Mouse (Mus musculus): ENCODE measurements at regions not wholly inside any gene's neighbourhood (a gene's known extent, or its start where the extent isn't known, plus 50 kb on each side); places are given as distances from the start of the nearest gene placed in this dataset.

GRCm38 (mm10) chr6:100045109-100045508 is 242.2 kb downstream of the Rybp start:
- H3K4me1 ChIP-seq (replicated peaks; ENCODE audit: control insufficient read depth, insufficient read depth, low read length), result peaks cover 20% of the 10 kb centered on the region
- H3K27ac ChIP-seq (ENCODE audit: low read length), result no peak overlapping the region
- H3K9ac ChIP-seq (ENCODE audit: low read length), result no peak overlapping the region
- H3K4me3 ChIP-seq (ENCODE audit: low read length), result no peak overlapping the region
- WGBS, result 57% methylated on average over 6 of the region's 6 CpGs
- no peaks in the 10 kb centered on the region for H3K27me3 ChIP-seq (ENCODE audit: control insufficient read depth, insufficient read depth, low read depth, low read length)
- no peak; the same call in 1 of the 2 replicates for ATAC-seq (ENCODE audit: low read depth)
- no peak overlapping the region for H3K4me2 ChIP-seq (ENCODE audit: low read depth, low read length)
- H3K36me3 ChIP-seq (ENCODE audit: control insufficient read depth, insufficient read depth, low read length), result no peaks in the 10 kb centered on the region
- H3K9me3 ChIP-seq (ENCODE audit: control insufficient read depth, low read length), result no peaks in the 10 kb centered on the region

- no peak overlapping the region for H3K9ac ChIP-seq (ENCODE audit: low read length)
- H3K36me3 ChIP-seq (ENCODE audit: control insufficient read depth, insufficient read depth, low read length), result no peaks in the 10 kb centered on the region
- H3K27ac ChIP-seq (ENCODE audit: low read length), result no peak overlapping the region
- no peak overlapping the region for H3K4me2 ChIP-seq (ENCODE audit: low read depth, low read length)
- H3K4me3 ChIP-seq (ENCODE audit: low read length), result no peak overlapping the region
- ATAC-seq (ENCODE audit: low read depth), result no peak
- H3K27me3 ChIP-seq (ENCODE audit: control insufficient read depth, insufficient read depth, low read depth, low read length), result no peaks in the 10 kb centered on the region
- 44% methylated on average over 5 of the region's 5 CpGs for WGBS
- H3K9me3 ChIP-seq (ENCODE audit: control insufficient read depth, low read length), result no peaks in the 10 kb centered on the region
- H3K4me1 ChIP-seq (replicated peaks; ENCODE audit: control insufficient read depth, insufficient read depth, low read length), result peaks cover 14% of the 10 kb centered on the region
Observed at GRCm38 (mm10) chr6:100041161-100041560, 246.1 kb downstream of the Rybp start.

GRCm38 (mm10) chr6:100040459-100040984 is 246.8 kb downstream of the Rybp start:
- peaks cover 7% of the 10 kb centered on the region for H3K4me1 ChIP-seq (replicated peaks; ENCODE audit: control insufficient read depth, insufficient read depth, low read length)
- H3K27me3 ChIP-seq (ENCODE audit: control insufficient read depth, insufficient read depth, low read depth, low read length), result no peaks in the 10 kb centered on the region
- no peaks in the 10 kb centered on the region for H3K9me3 ChIP-seq (ENCODE audit: control insufficient read depth, low read length)
- H3K4me2 ChIP-seq (ENCODE audit: low read depth, low read length), result no peak overlapping the region
- no peak for ATAC-seq (ENCODE audit: low read depth)
- H3K27ac ChIP-seq (ENCODE audit: low read length), result no peak overlapping the region
- H3K9ac ChIP-seq (ENCODE audit: low read length), result no peak overlapping the region
- no peaks in the 10 kb centered on the region for H3K36me3 ChIP-seq (ENCODE audit: control insufficient read depth, insufficient read depth, low read length)
- WGBS, result 22% methylated on average over 7 of the region's 7 CpGs
- H3K4me3 ChIP-seq (ENCODE audit: low read length), result no peak overlapping the region

- Histone ChIP-seq H3K9ac (ENCODE audit: low read length) (no peak overlapping the region), H3K4me1 (replicated peaks; ENCODE audit: control insufficient read depth, insufficient read depth, low read length) (no peaks in the 10 kb centered on the region), H3K9me3 (ENCODE audit: control insufficient read depth, low read length) (no peaks in the 10 kb centered on the region), H3K4me3 (ENCODE audit: low read length) (no peak overlapping the region), H3K4me2 (ENCODE audit: low read depth, low read length) (no peak overlapping the region), H3K27ac (ENCODE audit: low read length) (no peak overlapping the region), H3K27me3 (ENCODE audit: control insufficient read depth, insufficient read depth, low read depth, low read length) (no peaks in the 10 kb centered on the region), H3K36me3 (ENCODE audit: control insufficient read depth, insufficient read depth, low read length) (no peaks in the 10 kb centered on the region)
- no peak for ATAC-seq (ENCODE audit: low read depth)
- WGBS, result 76% methylated on average over 10 of the region's 10 CpGs
Observed at GRCm38 (mm10) chr6:100032701-100033100, 254.6 kb downstream of the Rybp start.

- no peak for ATAC-seq (ENCODE audit: low read depth)
- H3K27me3 ChIP-seq (ENCODE audit: control insufficient read depth, insufficient read depth, low read depth, low read length), result no peaks in the 10 kb centered on the region
- no peaks in the 10 kb centered on the region for H3K4me1 ChIP-seq (replicated peaks; ENCODE audit: control insufficient read depth, insufficient read depth, low read length)
- H3K9ac ChIP-seq (ENCODE audit: low read length), result no peak overlapping the region
- 37% methylated on average over 2 of the region's 2 CpGs for WGBS
- no peaks in the 10 kb centered on the region for H3K36me3 ChIP-seq (ENCODE audit: control insufficient read depth, insufficient read depth, low read length)
- no peak overlapping the region for H3K4me3 ChIP-seq (ENCODE audit: low read length)
- H3K4me2 ChIP-seq (ENCODE audit: low read depth, low read length), result no peak overlapping the region
- no peaks in the 10 kb centered on the region for H3K9me3 ChIP-seq (ENCODE audit: control insufficient read depth, low read length)
- no peak overlapping the region for H3K27ac ChIP-seq (ENCODE audit: low read length)
Observed at GRCm38 (mm10) chr6:100030522-100030921, 256.8 kb downstream of the Rybp start.

- Histone ChIP-seq H3K4me2 (ENCODE audit: low read depth, low read length) (no peak overlapping the region), H3K4me3 (ENCODE audit: low read length) (no peak overlapping the region), H3K27ac (ENCODE audit: low read length) (no peak overlapping the region), H3K4me1 (replicated peaks; ENCODE audit: control insufficient read depth, insufficient read depth, low read length) (no peaks in the 10 kb centered on the region), H3K9ac (ENCODE audit: low read length) (no peak overlapping the region), H3K9me3 (ENCODE audit: control insufficient read depth, low read length) (no peaks in the 10 kb centered on the region), H3K27me3 (ENCODE audit: control insufficient read depth, insufficient read depth, low read depth, low read length) (no peaks in the 10 kb centered on the region), H3K36me3 (ENCODE audit: control insufficient read depth, insufficient read depth, low read length) (no peaks in the 10 kb centered on the region)
- no peak for ATAC-seq (ENCODE audit: low read depth)
- WGBS, result 47% methylated on average over 9 of the region's 9 CpGs
Observed at GRCm38 (mm10) chr6:100030010-100030409, 257.3 kb downstream of the Rybp start.

GRCm38 (mm10) chr6:100027524-100027923 is 259.8 kb downstream of the Rybp start:
- no peaks in the 10 kb centered on the region for H3K36me3 ChIP-seq (ENCODE audit: control insufficient read depth, insufficient read depth, low read length)
- 57% methylated on average over 5 of the region's 5 CpGs for WGBS
- ATAC-seq (ENCODE audit: low read depth), result no peak
- H3K27ac ChIP-seq (ENCODE audit: low read length), result no peak overlapping the region
- H3K4me2 ChIP-seq (ENCODE audit: low read depth, low read length), result no peak overlapping the region
- H3K4me3 ChIP-seq (ENCODE audit: low read length), result no peak overlapping the region
- no peaks in the 10 kb centered on the region for H3K4me1 ChIP-seq (replicated peaks; ENCODE audit: control insufficient read depth, insufficient read depth, low read length)
- H3K27me3 ChIP-seq (ENCODE audit: control insufficient read depth, insufficient read depth, low read depth, low read length), result no peaks in the 10 kb centered on the region
- H3K9me3 ChIP-seq (ENCODE audit: control insufficient read depth, low read length), result no peaks in the 10 kb centered on the region
- H3K9ac ChIP-seq (ENCODE audit: low read length), result no peak overlapping the region

GRCm38 (mm10) chr6:100025531-100025951 is 261.7 kb downstream of the Rybp start:
- H3K4me2 ChIP-seq (ENCODE audit: low read depth, low read length), result no peak overlapping the region
- 60% methylated on average over 5 of the region's 5 CpGs for WGBS
- no peak for ATAC-seq (ENCODE audit: low read depth)

GRCm38 (mm10) chr6:100023434-100024095 is 263.7 kb downstream of the Rybp start:
- Histone ChIP-seq H3K36me3 (ENCODE audit: control insufficient read depth, insufficient read depth, low read length) (no peaks in the 10 kb centered on the region), H3K27ac (ENCODE audit: low read length) (no peak overlapping the region), H3K9ac (ENCODE audit: low read length) (no peak overlapping the region), H3K4me1 (replicated peaks; ENCODE audit: control insufficient read depth, insufficient read depth, low read length) (no peaks in the 10 kb centered on the region), H3K4me2 (ENCODE audit: low read depth, low read length) (no peak overlapping the region), H3K9me3 (ENCODE audit: control insufficient read depth, low read length) (no peaks in the 10 kb centered on the region), H3K27me3 (ENCODE audit: control insufficient read depth, insufficient read depth, low read depth, low read length) (no peaks in the 10 kb centered on the region), H3K4me3 (ENCODE audit: low read length) (no peak overlapping the region)
- WGBS, result 81% methylated on average over 7 of the region's 7 CpGs
- ATAC-seq (ENCODE audit: low read depth), result peak; percentile 17; the same call in 1 of the 2 replicates

More at GRCm38 (mm10) chr6:100025531-100025951, 261.7 kb downstream of the Rybp start:
- H3K4me1 ChIP-seq (replicated peaks; ENCODE audit: control insufficient read depth, insufficient read depth, low read length), result no peaks in the 10 kb centered on the region
- no peaks in the 10 kb centered on the region for H3K36me3 ChIP-seq (ENCODE audit: control insufficient read depth, insufficient read depth, low read length)
- no peak overlapping the region for H3K9ac ChIP-seq (ENCODE audit: low read length)
- H3K27me3 ChIP-seq (ENCODE audit: control insufficient read depth, insufficient read depth, low read depth, low read length), result no peaks in the 10 kb centered on the region
- H3K9me3 ChIP-seq (ENCODE audit: control insufficient read depth, low read length), result no peaks in the 10 kb centered on the region
- no peak overlapping the region for H3K27ac ChIP-seq (ENCODE audit: low read length)
- H3K4me3 ChIP-seq (ENCODE audit: low read length), result no peak overlapping the region

Data from lung, embryonic 16.5 days (tissue).